Mouse (Mus musculus) cerebellum, adult 2 months (tissue): ENCODE measurements around the gene Tcf21. TPM values are rescaled to one million over a fixed set of nuclear protein-coding genes. Genes with fewer than 3 reads are reported as not detected.

Experiments used
- DNase-seq, 2 experiments: peaks; one replicate each; pipeline ENCODE4 v3.0.0; 2021
- H3K27ac ChIP-seq: fragments of 200-500 bp; 2 replicates; pipeline ENCODE4 v1.5.1; 2012; ENCODE audit warnings: low read length, control low read depth, inconsistent platforms; ENCODE audit not compliant: insufficient read depth
- H3K27me3 ChIP-seq: fragments of 200-500 bp; 2 replicates; pipeline ENCODE4 v1.6.1; 2012; ENCODE audit warnings: inconsistent platforms, mild to moderate bottlenecking, low read length, moderate library complexity; ENCODE audit not compliant: control insufficient read depth, insufficient read depth
- H3K4me1 ChIP-seq: fragments of 200-500 bp; 2 replicates; pipeline ENCODE4 v1.6.1; 2011; ENCODE audit warnings: low read length; ENCODE audit not compliant: control insufficient read depth, insufficient read depth
- H3K4me3 ChIP-seq: fragments of 200-500 bp; replicated peaks from 2 replicates; pipeline ENCODE3; 2011; ENCODE audit warnings: mild to moderate bottlenecking, low read depth, low read length, control low read depth; ENCODE audit not compliant: insufficient read depth
- CTCF ChIP-seq: fragments of 200-500 bp; IDR thresholded peaks from 2 replicates; pipeline ENCODE4 v1.5.1; 2011; ENCODE audit warnings: low read depth, mild to moderate bottlenecking, control low read depth, low read length, moderate library complexity, borderline replicate concordance; ENCODE audit not compliant: insufficient read depth
- POLR2A ChIP-seq: fragments of 200-500 bp; IDR thresholded peaks from 2 replicates; pipeline ENCODE4 v1.6.1; 2011; ENCODE audit warnings: low read length, control low read depth, borderline replicate concordance; ENCODE audit not compliant: insufficient read depth
- WGBS: fragments of 180-500 bp; shearing (Covaris S2); methylation state at CpG from one replicate; pipeline ENCODE4 v1.1.7; 2018; 5-methylcytosine and 5-hydroxymethylcytosine counted together
- polyA plus RNA-seq: library from polyadenylated mRNA; depleted of rRNA; stranded (reverse); fragments of >200 nt; gene quantifications from 2 replicates; pipeline ENCODE4 v1.2.3, GENCODE M21; 2012; rRNA removed

The Tcf21 gene
- 0.29 and 0.62 TPM in 2 replicates for polyA plus RNA-seq

DNA sequence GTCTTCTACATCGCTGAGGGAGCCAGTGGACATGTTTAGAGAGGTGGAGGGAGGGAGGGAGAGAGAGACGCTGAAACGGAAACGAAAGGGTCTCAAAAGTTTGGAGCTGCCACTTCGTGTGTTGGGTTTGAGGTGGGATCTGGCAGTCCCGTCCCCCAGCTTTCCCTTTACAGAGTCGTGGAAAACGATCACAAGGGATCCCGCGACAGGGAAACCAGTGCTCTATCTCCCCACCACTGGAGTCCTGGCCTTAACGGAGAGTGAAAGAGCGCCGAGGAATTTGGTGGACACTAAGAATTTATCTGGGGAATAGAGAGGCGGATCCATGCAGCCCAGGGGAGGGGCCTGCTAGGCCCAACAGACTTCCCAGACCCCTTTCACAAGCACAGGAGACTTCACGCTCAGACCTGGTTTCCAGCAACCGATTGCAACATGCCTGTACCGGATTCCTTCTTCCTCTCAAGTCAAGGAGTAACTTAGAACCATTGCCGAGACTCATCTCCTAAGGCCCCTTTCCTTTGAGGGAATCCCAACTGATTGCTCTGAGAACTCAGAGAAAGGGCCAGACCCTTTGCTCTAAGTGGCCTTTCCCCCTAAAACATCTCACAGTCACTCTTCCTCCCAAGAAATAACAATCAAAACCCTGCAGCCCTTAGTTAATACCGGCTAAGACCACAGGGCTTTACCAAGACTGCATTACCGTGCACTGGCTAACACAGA lies at the start of gene Tcf21:
Gene Tcf21 (minus strand): TSS at position 304 of the 720 bp plus-strand sequence.
- TF ChIP-seq POLR2A = no peak
- no peak for TF ChIP-seq CTCF
- no peak for DNase-seq
- no peak within 1 kb of the TSS for H3K27ac ChIP-seq
- H3K4me1 ChIP-seq = no peaks in the 10 kb centered on the region
- no peak within 1 kb of the TSS for H3K4me3 ChIP-seq
- 5% methylated on average over 20 of the region's 20 CpGs for WGBS
- peaks cover 12% of the 10 kb centered on the region; the same call in 1 of the 2 replicates for H3K27me3 ChIP-seq

GRCm38 (mm10) chr10:22868386-22868918 lies 48.5 kb upstream of the Tcf21 start:
- Histone ChIP-seq H3K4me3 (no peak overlapping the region), H3K27ac (no peak overlapping the region), H3K27me3 (no peaks in the 10 kb centered on the region), H3K4me1 (no peaks in the 10 kb centered on the region)
- WGBS = 17% methylated on average over 8 of the region's 8 CpGs
- DNase-seq = no peak
- no peak for TF ChIP-seq POLR2A
- no peak for TF ChIP-seq CTCF

DNA sequence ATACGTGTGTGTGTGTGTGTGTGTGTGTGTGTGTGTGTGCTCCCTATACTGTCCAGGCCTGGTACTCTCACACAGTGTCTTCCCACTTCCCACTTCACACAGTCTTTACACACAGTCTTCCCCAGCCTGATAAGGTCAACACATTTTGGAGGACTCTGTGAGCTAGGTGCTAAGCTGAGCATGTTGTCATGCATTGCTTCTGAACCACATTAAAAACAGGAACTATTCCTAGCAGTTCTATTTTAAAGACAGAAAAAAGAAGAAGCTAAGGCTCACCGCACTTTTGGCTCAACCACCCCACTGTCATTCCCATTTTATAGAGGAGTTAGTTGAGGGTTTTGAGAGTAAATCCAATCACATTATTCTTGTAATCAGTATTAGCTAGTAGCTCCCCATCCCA lies 47.2 kb upstream of the Tcf21 start:
- DNase-seq = no peak
- no peaks in the 10 kb centered on the region for H3K4me1 ChIP-seq
- no peak overlapping the region for H3K4me3 ChIP-seq
- no peak overlapping the region for H3K27ac ChIP-seq
- WGBS = 89% methylated on average over 2 of the region's 2 CpGs
- H3K27me3 ChIP-seq = no peaks in the 10 kb centered on the region
- no peak for TF ChIP-seq CTCF
- no peak for TF ChIP-seq POLR2A

DNA sequence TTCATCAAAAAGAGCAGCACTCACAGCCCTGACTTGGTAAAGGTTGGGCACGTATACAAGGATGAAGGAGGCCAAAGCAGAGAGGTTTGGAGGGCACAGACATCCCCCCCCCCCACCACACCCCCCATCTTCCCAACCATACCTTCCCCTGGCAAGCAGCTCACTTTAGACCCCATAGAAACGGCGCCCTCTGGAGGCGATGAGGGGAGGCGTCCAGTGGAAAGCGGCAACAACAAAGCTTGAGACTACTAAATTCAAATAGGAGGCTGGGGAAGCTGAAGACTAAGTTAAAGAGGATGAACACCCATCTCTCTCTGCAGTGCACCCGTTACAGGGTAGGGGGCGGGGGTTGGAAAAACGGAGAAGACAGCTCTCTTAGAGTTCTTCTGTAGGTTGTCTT lies 38.1 kb upstream of the Tcf21 start:
- Histone ChIP-seq H3K4me1 (no peaks in the 10 kb centered on the region), H3K27ac (no peak overlapping the region), H3K4me3 (no peak overlapping the region), H3K27me3 (no peaks in the 10 kb centered on the region)
- TF ChIP-seq CTCF (no peak), POLR2A (no peak)
- 33% methylated on average over 9 of the region's 9 CpGs for WGBS
- no peak for DNase-seq

- 32% methylated on average over 7 of the region's 7 CpGs for WGBS
- no peaks in the 10 kb centered on the region for H3K4me1 ChIP-seq
- DNase-seq = no peak
- no peak overlapping the region for H3K27ac ChIP-seq
- TF ChIP-seq CTCF = no peak
- TF ChIP-seq POLR2A = no peak
- no peak overlapping the region for H3K4me3 ChIP-seq
- H3K27me3 ChIP-seq = no peaks in the 10 kb centered on the region
Observed at GRCm38 (mm10) chr10:22854330-22854729, 34.4 kb upstream of the Tcf21 start.

DNA sequence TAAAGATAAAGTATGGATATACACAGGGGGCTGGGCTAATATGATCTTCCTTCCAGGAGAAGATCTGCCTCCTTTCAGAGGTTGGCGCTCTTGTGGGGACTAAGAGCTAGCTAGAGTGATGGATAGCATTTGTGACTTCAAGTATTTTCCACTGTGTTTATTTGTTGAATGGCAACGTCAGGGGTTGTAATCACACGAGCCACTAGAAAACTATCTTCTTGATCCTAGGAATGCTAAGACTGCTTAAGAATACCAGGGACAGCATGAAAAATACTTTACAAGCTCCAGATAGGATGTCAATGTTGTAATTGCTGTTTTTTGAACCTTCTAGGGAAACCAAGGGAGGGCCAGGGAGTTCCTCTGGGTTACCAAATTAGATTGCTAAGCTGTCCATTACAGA lies 25.4 kb upstream of the Tcf21 start:
- H3K4me1 ChIP-seq = no peaks in the 10 kb centered on the region
- DNase-seq = no peak
- 14% methylated on average over 3 of the region's 3 CpGs for WGBS
- peaks cover 4% of the 10 kb centered on the region; the same call in 1 of the 2 replicates for H3K27me3 ChIP-seq
- H3K27ac ChIP-seq = no peak overlapping the region
- no peak for TF ChIP-seq CTCF
- TF ChIP-seq POLR2A = no peak
- no peak overlapping the region for H3K4me3 ChIP-seq

- H3K27me3 ChIP-seq = peaks cover 4% of the 10 kb centered on the region; the same call in 1 of the 2 replicates
Observed at GRCm38 (mm10) chr10:22844731-22845130, 24.8 kb upstream of the Tcf21 start.

More at GRCm38 (mm10) chr10:22844731-22845130, 24.8 kb upstream of the Tcf21 start:
- TF ChIP-seq CTCF = no peak
- WGBS = 14% methylated on average over 10 of the region's 10 CpGs
- DNase-seq = no peak
- H3K4me1 ChIP-seq = no peaks in the 10 kb centered on the region
- no peak overlapping the region for H3K4me3 ChIP-seq
- no peak overlapping the region for H3K27ac ChIP-seq
